Mouse (Mus musculus) brain, embryonic 14.5 days (tissue): ENCODE data around the gene Inca1.

Experiments used
- CTCF ChIP-seq: fragments of 200-500 bp; IDR thresholded peaks from 2 replicates; pipeline ENCODE4 v1.5.1; 2012; ENCODE audit warnings: inconsistent platforms, mild to moderate bottlenecking, moderate library complexity, borderline replicate concordance; ENCODE audit not compliant: insufficient read depth, insufficient read length; ENCODE audit errors: extremely low read depth
- POLR2A ChIP-seq: fragments of 200-500 bp; IDR thresholded peaks from 2 replicates; pipeline ENCODE4 v1.6.1; 2012; ENCODE audit warnings: mild to moderate bottlenecking, inconsistent platforms, borderline replicate concordance; ENCODE audit not compliant: poor library complexity, insufficient read depth, insufficient read length, severe bottlenecking; ENCODE audit errors: extremely low read depth

GRCm38 (mm10) chr11:70656964-70657363 lies 43.0 kb downstream of the Inca1 start, which contains the start of gene Eno3:
- TF ChIP-seq POLR2A (no peak), CTCF (no peak)
